Mouse (Mus musculus) CD4-positive, CD25-positive, alpha-beta regulatory T cell, adult 2 months (primary cell): ENCODE data around the gene Etv3.
"Not testable (repeated sequence)": the region's sequence is repeated elsewhere in the genome, so short reads cannot be mapped to it uniquely, and the experiment has no call there.

Source experiments
- DNase-seq: peaks from one replicate; pipeline ENCODE4 v3.0.0-alpha.2; 2012; ENCODE audit warnings: low read depth, low spot score

Etv3 gene

DNA sequence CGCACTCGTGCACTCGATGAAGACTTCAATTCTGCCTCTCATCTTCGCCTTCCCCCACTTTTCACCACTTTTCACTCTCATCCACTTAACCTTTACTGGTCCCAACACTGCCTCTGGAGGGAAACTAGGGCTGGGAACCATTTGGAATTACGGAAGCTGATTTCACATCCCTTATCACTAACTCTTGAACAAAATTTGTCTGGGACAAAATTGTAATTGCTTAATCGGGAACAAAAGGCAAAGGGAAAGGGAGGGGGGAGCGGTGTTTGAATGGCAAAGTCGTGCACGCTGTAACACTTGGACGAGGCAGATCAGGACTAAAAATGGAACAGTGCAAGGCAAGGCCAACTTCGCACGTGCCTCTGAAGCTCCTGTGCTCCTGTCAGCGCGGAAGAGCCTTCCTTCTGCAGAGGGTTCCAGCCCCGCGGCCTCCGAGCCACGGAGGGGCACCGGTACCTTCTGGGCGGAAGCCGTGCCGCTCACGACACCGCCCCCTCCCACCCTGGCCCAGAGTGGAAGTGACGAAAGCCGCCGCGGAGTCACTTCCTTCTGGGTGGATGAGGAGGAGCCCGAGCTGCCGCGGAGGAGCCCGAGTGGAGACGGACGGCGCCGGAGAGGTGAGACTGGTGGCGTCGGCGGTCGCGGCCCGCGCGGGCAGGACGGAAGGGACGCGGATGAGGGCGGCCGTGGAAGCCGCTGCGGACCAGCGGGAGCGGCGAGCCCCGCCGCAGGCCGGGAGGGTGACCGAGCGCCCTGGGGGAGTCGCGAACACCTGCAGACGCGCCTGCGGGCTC, at the start of gene Etv3:
Gene Etv3, plus strand, starts transcription at position 365 of the 794 bp plus-strand sequence.
- DNase-seq: peak; percentile 94

DNA sequence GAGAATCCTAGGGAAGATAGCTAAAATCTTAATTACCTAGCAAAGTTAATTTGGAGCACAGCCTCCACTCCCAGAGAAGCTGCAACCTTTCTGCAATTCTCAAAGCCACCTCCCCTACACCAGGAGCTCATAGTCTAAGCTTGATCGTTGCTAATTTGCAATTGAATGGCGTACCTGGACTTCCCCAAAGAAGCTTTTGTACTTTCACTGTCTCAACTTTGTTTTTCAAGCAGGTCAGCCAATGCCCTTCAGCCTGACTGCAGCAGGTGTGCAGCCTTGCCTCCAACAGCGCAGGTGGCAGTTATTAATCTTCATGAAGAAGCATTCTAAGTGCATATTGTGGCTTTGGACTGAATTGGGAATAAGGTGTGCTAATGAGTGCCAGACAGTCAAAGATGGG, 47.3 kb upstream of the Etv3 start:
- DNase-seq: not testable (repeated sequence)

DNA sequence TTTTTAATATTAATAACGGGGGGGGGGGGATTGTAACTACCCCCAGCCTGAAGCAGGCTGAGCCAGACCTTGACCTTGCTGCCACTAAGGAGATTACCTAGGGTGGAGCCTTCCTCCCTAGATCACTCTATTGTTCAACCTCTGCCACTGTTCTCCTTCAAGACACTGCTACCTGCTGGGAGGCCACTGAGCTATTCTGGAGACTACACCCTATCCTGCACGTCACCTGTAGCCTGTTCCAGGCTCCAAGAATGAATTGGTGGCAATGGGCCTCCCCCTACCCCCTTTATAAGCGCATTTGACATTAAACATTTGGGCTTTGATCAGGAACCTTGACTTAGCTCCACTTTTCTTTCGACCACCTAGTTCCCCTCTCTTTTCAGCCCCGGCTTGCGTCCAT, 46.6 kb upstream of the Etv3 start:
- DNase-seq: not testable (repeated sequence)

DNA sequence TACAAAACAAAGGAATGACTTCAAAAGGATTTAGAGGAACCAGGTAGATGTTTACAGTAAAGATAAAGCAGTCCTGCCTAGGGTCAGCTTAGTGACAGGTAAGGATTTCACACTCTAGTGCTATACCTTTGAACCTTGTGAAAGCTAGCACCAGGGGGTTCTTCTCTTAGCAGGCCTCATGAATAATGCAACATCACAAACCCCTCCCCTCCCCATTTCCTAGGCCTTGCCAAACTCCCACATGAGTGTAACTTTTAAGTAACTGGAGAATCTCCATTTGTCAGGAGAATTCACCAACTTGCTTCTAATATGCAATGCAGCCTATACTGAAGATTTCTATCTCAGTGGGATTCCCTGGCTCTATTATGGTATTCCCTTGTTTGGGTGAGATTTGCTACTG, 46.0 kb upstream of the Etv3 start:
- DNase-seq: not testable (repeated sequence)

DNA sequence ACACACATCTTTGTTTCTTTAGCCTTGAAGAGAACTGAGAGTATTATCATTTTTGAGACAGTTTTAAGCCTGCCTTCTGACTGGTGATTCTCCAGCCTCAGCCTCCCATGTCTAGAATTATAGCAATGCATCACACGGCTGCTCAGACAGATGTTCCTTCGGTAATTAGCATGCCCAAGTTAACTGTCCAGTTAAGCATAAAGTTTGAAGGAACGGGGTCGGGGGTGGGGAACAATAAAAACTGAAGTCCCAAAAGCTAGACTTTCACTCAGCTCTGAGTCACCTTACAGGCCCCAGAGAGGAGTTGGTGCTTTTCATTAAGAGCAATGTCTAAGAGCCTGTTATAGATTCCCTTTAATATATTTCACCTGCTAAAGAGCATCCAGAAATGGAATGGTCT, 37.8 kb upstream of the Etv3 start:
- DNase-seq: no peak

DNA sequence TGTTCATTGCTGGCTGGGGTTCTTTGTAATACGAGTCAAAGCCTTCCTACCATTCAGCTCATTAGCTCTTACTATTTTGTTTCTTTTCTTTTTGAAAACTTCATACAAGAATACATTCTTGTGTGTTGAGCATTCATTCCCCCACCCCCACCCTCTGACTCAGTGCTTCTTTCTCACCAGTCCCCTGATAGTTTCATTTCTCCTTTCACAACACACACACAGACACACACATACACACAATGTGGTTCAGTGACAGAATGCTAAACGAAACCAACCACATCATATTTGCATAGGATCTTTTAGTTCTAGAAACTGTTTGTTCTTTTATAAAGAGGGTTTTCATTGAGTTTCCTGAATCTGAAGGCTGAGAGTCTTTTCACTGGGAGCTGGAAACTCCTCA, 37.3 kb upstream of the Etv3 start:
- DNase-seq: no peak

DNA sequence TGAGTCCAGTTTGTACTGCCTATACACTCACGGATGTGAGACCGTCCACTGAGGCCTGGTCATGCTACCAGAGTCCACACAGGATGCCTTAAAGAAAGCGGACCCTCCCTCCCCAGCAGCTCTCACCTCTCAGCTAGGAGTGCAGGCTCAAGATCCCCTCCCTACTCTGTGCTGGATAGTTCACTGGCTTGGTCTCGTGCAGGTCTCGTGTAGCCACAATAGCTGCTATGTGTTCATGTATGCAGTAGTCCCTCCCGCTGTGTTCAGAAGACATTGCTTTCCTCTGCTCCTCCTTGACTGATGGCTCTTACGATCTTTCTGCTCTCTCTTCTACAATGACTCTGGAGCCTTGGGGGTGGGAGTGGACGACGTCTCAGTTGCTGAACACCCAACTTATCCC, 26.9 kb upstream of the Etv3 start:
- no peak for DNase-seq

DNA sequence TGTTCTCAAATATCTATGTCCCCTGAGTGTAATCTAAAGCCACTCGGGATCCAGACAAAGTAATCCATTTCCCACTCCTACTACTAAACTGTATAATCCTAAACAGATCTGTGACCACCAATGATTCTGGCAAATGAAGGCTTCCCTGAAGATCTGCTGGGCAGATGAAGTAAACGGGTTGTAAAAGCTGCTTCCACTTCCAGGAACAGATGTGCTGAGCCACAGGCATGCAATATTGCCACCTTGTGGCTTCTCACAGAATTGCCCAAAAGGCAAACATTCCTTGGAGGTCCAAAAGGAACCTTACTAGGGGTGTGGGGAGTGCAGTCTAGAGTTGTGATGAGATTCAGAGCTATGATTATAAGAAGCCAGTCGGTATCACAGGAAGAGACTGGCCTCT, 26.1 kb upstream of the Etv3 start:
- DNase-seq: peak; percentile 79

DNA sequence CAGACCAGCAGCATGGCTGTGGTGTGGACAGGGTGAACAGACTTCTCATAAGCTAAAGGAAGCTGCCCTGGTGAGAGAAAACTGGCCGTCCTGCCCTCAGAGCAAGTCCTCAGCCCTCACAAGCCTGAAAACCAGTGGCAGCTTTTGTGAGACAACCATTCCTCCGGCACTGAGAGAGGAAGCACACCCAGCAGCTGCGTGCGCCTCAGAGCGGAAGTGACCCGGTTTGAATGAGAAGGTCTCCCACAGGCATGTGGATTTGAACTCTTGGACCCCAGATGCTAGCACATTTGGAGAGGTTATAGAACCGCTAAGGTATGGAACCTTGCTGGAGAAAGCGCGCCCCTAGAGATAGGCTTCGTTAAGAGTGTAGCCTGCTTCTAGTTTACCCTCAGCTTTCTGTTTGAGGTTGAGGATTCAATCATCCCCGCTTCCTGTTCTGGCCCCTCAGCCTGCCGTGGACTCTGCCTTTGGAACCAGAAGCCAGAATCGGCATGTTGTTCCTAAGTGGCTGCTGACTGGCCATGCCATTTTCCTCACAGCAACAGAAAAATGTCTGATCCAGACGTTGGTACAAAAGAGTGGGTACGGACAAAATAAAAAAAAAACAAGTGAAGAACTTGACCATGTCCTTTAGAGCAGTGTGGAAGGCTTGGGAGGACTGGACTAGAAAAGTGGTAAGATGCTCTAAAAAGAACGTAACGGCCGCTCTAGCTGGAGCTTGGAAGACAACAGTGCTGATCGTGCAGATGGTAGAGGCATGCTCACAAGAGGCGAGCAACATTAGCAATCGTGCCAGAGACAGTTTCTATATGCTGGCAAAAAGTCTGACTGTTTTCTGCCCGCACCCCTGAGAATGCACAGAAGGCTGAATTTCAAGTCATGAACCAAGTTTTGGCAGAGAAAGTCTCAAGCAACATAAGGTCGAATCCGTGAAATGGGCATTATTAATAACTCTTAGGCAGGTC, 24.8 kb upstream of the Etv3 start:
- DNase-seq: peak; percentile 57

DNA sequence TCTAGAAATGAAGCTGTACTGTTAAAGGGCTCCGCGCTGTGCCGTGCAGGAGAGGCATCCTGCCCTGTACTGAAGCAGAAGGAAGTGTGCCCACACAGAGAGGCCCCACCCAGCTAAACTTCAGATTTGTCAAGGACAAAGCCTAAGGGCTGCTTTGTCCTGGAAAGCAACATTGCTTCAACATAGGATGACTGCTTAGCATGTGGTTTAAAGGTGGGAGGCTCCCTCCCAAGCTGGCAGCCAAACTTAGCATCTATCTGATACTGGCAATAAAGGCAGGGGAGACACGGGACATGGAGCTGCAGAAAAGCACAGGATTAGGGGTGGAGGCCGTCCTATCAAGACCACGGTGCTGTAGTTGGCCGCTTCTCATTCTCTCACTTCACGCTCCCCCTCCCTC, 24.1 kb upstream of the Etv3 start:
- no peak for DNase-seq

DNA sequence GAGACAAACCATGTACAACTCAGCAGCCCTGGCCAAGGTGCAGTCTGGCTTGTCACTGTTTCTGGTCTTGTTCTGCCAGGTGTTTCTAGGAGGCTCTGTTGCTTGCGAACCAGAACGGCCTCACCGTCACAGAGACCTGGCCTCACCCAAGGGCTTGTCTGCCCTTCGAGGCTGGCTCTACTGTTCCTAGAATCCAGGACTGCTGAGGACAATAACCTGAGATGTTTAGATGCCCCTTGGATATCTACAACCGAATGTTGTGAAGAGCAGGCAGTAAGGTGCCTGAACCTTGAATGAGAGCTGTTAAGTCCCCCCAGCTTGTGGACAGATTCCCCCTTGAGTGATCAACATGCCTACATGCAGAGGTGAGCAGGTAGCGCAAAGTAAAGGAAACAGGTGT, 22.4 kb upstream of the Etv3 start:
- no peak for DNase-seq

DNA sequence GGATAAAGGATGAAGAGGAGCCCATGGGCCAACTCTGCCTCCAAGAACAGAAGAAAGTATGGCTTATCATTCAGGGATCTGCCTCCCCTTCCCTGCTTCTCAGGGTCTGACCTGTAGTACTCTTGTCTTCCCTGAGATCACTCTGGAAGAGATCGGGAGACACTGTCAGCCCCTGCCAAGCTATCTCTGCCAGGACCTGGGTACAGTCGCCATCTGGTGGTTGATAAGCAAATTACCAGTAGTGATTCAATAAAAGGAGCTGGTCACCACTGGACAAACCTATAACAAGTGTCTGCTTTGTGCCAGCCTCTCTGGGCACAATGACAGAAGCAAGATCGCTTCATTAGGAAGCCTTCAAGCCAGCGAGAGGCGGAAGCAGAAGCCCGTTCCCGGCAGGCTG, 20.9 kb upstream of the Etv3 start:
- peak; percentile 68 for DNase-seq

DNA sequence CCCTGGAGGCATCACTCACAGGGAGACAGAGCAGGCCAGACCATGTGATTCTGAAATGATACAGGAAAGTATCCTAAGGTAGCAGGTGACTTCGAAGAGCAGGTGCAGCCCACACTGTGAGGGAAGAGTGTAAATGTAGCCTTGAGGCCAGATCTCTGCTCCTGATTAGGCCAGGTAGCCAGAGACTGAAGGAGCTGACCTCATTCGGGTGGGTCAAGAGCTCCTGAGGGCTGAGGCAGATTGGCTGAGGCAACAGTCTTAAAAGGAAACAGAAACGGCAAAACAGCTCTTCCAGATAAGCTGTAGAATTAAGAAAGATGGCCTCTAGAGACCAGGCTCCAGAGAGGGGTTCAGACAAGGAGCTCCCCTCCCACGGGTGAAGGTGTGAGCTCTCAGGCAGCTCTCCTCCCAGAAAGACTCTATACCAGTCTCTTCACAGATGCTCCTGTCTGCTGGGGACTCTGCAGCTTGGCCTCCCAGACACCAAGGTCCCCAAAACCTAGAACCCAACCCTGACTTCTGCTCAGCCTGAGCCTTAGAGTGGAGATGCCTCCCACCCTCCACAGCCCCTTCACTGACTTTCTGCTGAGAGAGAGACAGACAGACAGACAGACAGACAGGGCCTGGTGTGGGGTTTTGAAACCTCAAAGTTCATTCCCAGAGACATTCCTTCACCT, 20.3 kb upstream of the Etv3 start:
- no peak for DNase-seq

DNA sequence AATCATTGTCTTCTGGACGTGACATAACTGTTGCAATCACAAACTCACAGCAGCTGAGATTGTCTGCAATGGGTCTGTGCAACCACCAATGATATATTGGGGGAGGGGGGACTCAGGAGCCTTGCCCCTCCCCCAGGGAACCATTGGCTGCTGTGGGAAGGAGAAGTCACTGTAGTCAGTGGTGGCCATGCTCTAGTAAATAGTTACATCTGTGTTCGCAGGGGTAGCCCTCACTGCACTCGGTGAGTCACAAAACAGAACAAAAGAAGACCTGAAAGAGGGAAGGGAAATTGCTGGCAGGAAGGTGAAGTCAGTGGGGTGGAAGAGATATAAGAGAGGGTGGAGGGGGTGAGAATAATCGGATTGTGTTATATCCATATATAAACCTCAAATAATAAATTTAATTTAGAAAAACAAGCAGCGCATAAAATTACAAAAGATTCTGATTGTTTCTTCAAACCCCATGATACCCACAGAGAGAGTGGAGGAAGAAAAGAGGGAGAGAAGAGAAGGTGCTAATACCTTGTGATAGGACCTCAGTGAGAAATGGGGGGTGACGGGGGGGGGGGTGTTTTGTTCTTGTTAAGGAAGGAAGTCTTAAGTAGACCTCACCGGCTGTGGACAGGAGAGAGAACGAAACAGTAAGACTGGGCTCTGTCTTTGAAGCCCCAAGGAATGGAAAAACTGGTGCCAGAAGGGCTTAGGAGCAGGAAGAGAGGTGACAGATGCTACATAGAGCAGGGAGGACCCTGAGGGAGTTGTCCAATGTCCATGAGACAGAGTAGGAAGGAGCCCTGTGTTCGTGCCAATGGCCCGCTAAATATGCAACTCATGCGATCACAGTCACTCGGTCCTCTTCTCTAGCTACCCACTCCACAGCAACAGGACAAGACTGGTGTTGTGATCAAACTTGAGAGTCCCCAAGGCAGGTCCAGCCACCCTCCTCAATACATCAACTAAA, 18.5 kb upstream of the Etv3 start:
- no peak for DNase-seq

DNA sequence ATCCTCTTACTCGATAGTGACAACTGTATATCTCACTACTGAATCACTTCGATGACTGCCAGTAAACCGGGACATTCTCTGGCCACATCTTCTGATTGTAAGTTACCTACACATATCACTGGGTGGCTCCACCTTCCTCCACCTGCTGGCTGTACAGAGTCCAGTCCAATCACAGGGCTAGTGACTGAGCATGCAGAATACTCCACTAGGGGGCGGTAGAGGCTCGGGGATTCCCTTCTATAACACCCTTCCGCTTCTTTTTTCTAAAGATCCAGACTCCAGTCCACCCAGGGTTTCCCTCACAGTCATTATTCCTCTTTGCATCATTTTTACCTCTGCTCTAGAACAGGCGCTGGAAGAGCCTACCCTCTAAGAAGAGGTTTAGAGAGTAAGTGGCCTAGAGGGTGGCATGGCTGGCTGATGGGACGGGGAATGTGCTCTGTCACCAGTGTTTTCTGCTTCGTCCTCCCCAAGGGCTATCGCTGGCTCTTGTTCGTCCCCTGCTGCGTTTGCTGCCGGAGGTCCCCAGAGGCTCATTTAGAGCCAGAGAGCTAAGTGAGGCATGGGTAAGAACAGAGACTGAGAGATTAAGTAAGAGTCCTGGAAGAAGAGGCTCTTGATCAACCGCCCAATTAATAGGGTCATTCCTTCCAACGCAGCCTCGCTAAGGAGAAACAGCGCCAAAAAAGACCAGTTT, 16.9 kb upstream of the Etv3 start:
- DNase-seq: peak; percentile 93

DNA sequence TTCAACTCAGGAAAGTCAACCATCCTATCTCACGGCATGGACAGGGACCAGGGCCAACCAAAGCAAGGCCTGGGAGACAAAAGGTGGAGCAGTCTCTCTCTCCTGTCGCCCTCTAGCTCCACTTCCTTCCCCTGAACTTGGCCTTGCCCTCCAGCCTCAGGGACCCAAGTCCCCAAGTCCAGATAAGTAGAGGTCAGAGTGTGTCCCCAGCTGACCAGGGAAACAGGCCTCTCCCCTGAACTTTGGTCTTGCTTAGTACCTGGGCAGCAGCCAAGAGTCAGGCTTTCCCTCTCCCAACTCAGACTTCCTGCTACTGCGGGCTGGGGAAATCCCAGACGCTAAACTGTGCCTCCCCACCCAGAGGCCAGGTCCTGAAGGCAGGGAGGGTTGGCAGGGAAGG, 16.1 kb upstream of the Etv3 start:
- no peak for DNase-seq

DNA sequence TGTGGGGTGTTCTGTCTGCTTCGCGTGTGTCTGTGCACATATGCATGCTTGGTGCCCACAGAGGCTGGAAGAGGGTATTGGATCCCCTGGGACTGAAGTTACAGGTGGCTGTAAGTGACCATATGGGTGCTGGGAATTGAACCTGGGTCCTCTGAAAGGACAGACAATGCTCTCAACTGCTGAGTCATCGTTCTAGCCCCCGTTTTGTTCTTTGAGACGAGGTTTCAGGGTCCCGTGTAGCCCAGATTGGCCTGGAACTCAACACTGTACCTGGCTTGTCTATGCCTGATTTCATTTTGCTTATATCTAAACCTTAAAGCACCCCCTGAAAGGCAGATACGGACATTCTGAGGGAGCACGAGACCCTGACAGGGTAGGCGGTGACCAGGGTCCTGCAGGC, 14.4 kb upstream of the Etv3 start:
- no peak for DNase-seq

DNA sequence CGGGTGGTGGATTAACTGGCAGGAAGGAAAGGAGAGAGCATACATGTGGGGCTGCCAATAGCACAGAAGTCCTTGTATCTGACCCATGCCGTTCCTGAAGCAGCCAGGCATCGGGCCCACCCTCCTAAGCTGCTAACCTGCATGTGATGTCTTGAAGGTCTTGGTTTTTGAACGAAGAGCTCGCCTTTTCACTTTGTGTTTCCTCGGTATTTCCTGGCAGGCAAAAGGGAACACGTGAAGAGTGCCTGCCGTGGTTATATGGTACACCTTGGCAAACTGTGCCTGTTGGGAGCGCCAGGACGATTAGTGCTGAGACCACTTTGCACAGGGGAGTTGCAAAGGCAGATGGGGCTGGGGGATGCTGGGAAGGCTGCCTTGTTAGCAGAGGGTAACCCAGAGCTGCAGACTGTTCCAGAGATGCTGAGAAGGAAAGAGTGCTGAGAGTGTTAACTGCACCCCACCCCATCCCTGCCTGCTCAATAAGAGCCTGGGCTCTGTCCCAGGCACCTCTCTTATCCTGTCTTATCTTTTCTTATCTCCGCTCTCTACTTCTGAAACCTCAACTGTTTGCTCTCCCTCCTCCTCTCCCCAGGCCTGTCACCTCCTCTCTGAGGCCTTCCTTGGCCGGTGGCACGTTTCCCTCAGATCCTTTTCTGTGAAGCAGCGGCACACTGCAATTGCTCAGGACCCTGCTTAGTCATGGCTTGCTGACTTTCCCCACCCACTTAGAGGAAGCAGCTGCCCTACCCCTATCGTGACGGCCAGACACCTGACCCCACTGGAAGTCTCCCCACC, 13.0 kb upstream of the Etv3 start:
- peak; percentile 43 for DNase-seq

DNA sequence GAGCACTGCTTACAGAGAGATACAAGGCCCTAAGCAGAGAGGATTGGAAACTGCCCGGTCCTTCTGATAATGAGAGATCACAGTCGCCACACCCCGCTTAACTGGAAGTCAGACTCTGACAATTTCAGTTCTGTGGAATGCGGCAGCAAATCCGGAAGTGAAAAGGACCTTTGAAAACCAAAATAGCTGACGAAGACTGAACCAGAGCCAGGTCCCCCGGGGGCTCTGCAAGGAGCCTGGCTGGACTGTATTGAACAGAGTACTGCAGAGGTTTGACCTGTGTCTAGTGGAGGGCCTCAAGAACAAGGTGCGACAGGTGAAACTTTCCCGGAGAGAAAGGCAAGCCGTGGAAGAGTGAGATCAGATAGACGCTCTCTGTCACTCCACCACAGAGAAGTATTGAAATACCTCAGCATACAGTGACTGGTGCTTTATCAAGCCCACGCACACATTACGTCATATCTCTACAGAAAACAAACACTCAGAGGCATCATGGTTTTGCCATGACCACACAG, 9.6 kb upstream of the Etv3 start:
- peak; percentile 79 for DNase-seq
